Mouse (Mus musculus): Measurements from ENCODE around the gene Capn5.

The Capn5 gene

GRCm38 (mm10) chr7:98117012-98117660 lies 60.9 kb downstream of the Capn5 start:
- DNase-seq (ENCODE audit: inconsistent age in 2 of 2, low spot score in 1 of 2): peak; percentile 89 to 92

- DNase-seq (ENCODE audit: inconsistent age in 2 of 2, low spot score in 1 of 2): peak in 1 of 2 experiments; percentile 75
Measured at GRCm38 (mm10) chr7:98114656-98115055, 63.4 kb downstream of the Capn5 start.

- peak in 1 of 2 experiments; percentile 13 for DNase-seq (ENCODE audit: inconsistent age in 2 of 2, low spot score in 1 of 2)
Measured at GRCm38 (mm10) chr7:98111233-98111632, 66.8 kb downstream of the Capn5 start.

DNA sequence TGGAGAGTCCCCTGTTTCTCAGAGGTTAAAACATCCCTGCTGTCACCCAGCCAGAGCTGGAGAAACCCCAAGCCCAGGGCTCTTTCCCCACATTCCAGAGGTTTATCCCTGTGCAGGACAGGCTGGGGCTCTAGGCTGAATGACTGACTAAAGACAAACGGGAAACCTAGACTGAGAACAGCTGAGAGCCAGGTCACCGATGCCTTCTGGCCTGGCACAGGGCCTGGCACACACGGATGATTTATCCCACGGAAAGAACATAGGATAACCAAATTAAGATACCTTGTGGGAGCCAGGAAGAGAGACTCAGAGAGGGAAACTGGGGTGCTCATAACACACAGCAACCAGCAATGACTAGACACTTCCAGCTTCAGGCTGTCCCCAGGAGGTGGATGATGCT lies 68.3 kb downstream of the Capn5 start:
- peak in 1 of 2 experiments; percentile 13 for DNase-seq (ENCODE audit: inconsistent age in 2 of 2, low spot score in 1 of 2)

- DNase-seq (ENCODE audit: inconsistent age in 2 of 2, low spot score in 1 of 2): no peak
Measured at GRCm38 (mm10) chr7:98108636-98109430, 69.2 kb downstream of the Capn5 start.

- DNase-seq (ENCODE audit: inconsistent age in 2 of 2, low spot score in 1 of 2): no peak
Measured at GRCm38 (mm10) chr7:98106272-98106671, 71.8 kb downstream of the Capn5 start.

- peak in 1 of 2 experiments; percentile 70 for DNase-seq (ENCODE audit: inconsistent age in 2 of 2, low spot score in 1 of 2)
Measured at GRCm38 (mm10) chr7:98104481-98105435, 73.3 kb downstream of the Capn5 start.

- DNase-seq (ENCODE audit: inconsistent age in 2 of 2, low spot score in 1 of 2): no peak
Measured at GRCm38 (mm10) chr7:98103942-98104292, 74.2 kb downstream of the Capn5 start.

DNA sequence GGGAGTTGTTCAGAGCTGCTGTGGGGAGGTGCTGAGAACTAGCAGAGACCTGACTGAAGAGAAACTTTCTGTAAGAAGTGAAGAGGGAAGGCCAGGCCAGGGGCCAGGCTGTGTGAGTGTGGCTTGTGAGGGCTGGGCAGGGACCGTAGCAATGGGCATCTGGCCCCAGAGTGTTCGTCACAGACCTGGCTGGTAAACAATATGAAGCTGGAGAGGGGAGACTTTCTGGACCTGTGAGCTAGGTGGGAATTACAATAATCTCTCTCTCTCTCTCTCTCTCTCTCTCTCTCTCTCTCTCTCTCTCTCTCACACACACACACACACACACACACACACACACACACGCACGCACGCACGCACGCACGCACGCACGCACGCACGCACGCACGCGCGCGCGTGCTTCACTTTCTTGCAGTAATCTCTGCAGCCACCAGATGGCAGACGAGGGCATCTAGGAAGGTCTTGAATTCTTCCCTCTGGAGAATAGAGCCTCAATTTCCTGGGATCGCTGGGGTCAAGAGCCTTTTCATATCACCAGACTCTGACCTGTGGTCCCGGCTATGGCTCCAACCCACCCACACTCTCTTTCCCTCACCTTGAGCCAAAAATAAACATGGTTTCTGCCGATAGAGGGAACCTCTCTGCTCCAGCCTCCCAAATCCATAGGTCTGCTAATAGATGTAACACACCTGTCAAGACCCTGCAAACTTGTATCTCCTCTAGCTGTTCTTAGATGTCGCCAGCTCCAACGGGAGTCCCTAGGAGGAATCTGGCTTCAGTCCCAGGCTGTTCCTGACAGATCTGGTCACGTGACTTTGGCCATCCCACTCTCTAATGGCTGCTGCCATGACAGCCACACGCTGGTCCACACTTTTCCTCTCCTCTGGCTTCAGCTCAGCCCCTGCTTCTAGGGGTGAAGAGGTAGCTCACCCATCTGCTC lies 74.8 kb downstream of the Capn5 start:
- DNase-seq (ENCODE audit: inconsistent age in 2 of 2, low spot score in 1 of 2): peak; percentile 75 to 94

DNA sequence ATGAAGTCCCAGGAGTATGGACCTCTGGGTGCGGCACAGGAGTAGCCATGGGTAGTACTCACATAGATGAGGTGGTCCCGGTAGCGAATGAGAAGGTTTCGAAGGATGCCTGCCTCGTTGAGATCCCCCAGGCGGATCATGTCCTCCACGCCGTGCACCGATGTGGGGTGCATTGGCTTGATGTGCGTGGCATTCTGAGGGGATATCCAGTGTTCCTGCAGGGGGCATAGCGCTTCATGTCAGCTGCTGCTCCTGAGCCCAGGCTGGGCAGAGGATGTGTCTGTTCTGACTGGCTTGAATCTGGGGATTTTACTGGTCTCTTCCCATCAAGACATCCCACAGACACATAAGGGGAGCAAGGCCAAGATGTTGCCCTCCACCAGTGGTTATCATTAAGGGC lies 75.6 kb downstream of the Capn5 start:
- DNase-seq (ENCODE audit: inconsistent age in 2 of 2, low spot score in 1 of 2): no peak

GRCm38 (mm10) chr7:98097557-98097956 lies 80.5 kb downstream of the Capn5 start:
- no peak for DNase-seq (ENCODE audit: inconsistent age in 2 of 2, low spot score in 1 of 2)

DNA sequence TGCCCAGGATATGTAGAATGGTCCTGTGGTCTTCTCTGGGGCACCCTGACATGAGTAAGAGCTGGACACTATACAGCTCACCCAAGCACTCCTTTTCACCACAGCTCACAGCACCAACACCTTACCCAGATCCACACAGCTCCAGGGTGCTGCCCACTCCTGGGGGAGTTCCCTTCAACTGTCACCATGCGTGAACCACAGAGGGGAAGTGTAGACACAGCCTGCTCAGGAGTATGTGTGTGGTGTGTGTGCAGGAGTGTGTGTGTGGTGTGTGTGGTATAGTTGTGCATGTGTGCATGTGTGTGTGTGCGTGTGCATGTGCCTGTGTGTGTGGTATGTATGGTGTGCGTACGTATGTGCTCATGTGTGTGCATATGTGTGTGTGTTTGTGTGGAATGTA lies 82.2 kb downstream of the Capn5 start:
- no peak for DNase-seq (ENCODE audit: inconsistent age in 2 of 2, low spot score in 1 of 2)

GRCm38 (mm10) chr7:98086346-98086745 lies 91.7 kb downstream of the Capn5 start:
- DNase-seq (ENCODE audit: inconsistent age in 2 of 2, low spot score in 1 of 2): no peak

GRCm38 (mm10) chr7:98085314-98085713 lies 92.8 kb downstream of the Capn5 start:
- DNase-seq (ENCODE audit: inconsistent age in 2 of 2, low spot score in 1 of 2): peak in 1 of 2 experiments; percentile 56

GRCm38 (mm10) chr7:98084541-98085293 lies 93.4 kb downstream of the Capn5 start:
- DNase-seq (ENCODE audit: inconsistent age in 2 of 2, low spot score in 1 of 2): peak in 1 of 2 experiments; percentile 54

GRCm38 (mm10) chr7:98082376-98082775 lies 95.7 kb downstream of the Capn5 start:
- no peak for DNase-seq (ENCODE audit: inconsistent age in 2 of 2, low spot score in 1 of 2)

- no peak for DNase-seq (ENCODE audit: inconsistent age in 2 of 2, low spot score in 1 of 2)
Measured at GRCm38 (mm10) chr7:98077453-98077852, 100.6 kb downstream of the Capn5 start.

GRCm38 (mm10) chr7:98071620-98072019 lies 106.5 kb downstream of the Capn5 start:
- DNase-seq (ENCODE audit: inconsistent age in 2 of 2, low spot score in 1 of 2): peak; percentile 83 to 94
